Mouse (Mus musculus): ENCODE results near the gene Rfx1.
A peak's percentile ranks its signal among the peaks of the same experiment; 100 is the strongest.

The Rfx1 gene

GRCm38 (mm10) chr8:84066291-84066930, at the start of gene Rfx1:
Rfx1 (plus strand) TSS chr8:84066834.
- peak; percentile 98 for ATAC-seq (ENCODE audit: insufficient number of reproducible peaks, low FRiP score, low TSS enrichment)

- no peak for ATAC-seq (ENCODE audit: insufficient number of reproducible peaks, low FRiP score, low TSS enrichment)
These were observed 46.9 kb upstream of the Rfx1 start for GRCm38 (mm10) chr8:84019738-84020137.

GRCm38 (mm10) chr8:84021096-84021495, 45.5 kb upstream of the Rfx1 start, which contains the start of gene Palm3:
Palm3 (plus strand) TSS chr8:84021471.
- ATAC-seq (ENCODE audit: insufficient number of reproducible peaks, low FRiP score, low TSS enrichment) = no peak

GRCm38 (mm10) chr8:84021569-84021968, 45.1 kb upstream of the Rfx1 start:
- ATAC-seq (ENCODE audit: insufficient number of reproducible peaks, low FRiP score, low TSS enrichment) = no peak

GRCm38 (mm10) chr8:84023085-84023484, 43.5 kb upstream of the Rfx1 start:
- ATAC-seq (ENCODE audit: insufficient number of reproducible peaks, low FRiP score, low TSS enrichment) = no peak

- no peak for ATAC-seq (ENCODE audit: insufficient number of reproducible peaks, low FRiP score, low TSS enrichment)
These were observed 43.0 kb upstream of the Rfx1 start for GRCm38 (mm10) chr8:84023631-84024030.

GRCm38 (mm10) chr8:84024171-84024570, 42.5 kb upstream of the Rfx1 start:
- ATAC-seq (ENCODE audit: insufficient number of reproducible peaks, low FRiP score, low TSS enrichment) = no peak

GRCm38 (mm10) chr8:84025863-84026262, 40.8 kb upstream of the Rfx1 start:
- ATAC-seq (ENCODE audit: insufficient number of reproducible peaks, low FRiP score, low TSS enrichment) = no peak

GRCm38 (mm10) chr8:84027449-84027848, 39.2 kb upstream of the Rfx1 start:
- no peak for ATAC-seq (ENCODE audit: insufficient number of reproducible peaks, low FRiP score, low TSS enrichment)

GRCm38 (mm10) chr8:84029272-84029671, 37.4 kb upstream of the Rfx1 start:
- no peak for ATAC-seq (ENCODE audit: insufficient number of reproducible peaks, low FRiP score, low TSS enrichment)

- ATAC-seq (ENCODE audit: insufficient number of reproducible peaks, low FRiP score, low TSS enrichment) = no peak
These were observed 33.9 kb upstream of the Rfx1 start for GRCm38 (mm10) chr8:84032777-84033176.

GRCm38 (mm10) chr8:84038015-84038414, 28.6 kb upstream of the Rfx1 start:
- ATAC-seq (ENCODE audit: insufficient number of reproducible peaks, low FRiP score, low TSS enrichment) = no peak

GRCm38 (mm10) chr8:84039050-84039449, 27.6 kb upstream of the Rfx1 start:
- ATAC-seq (ENCODE audit: insufficient number of reproducible peaks, low FRiP score, low TSS enrichment) = peak; percentile 26; the same call in 1 of the 2 replicates

GRCm38 (mm10) chr8:84042066-84042947, 24.3 kb upstream of the Rfx1 start, which contains the start of gene Il27ra:
Il27ra (minus strand) TSS chr8:84042589.
- no peak for ATAC-seq (ENCODE audit: insufficient number of reproducible peaks, low FRiP score, low TSS enrichment)

- no peak for ATAC-seq (ENCODE audit: insufficient number of reproducible peaks, low FRiP score, low TSS enrichment)
These were observed 23.7 kb upstream of the Rfx1 start for GRCm38 (mm10) chr8:84042948-84043342.

- ATAC-seq (ENCODE audit: insufficient number of reproducible peaks, low FRiP score, low TSS enrichment) = no peak
These were observed 22.5 kb upstream of the Rfx1 start for GRCm38 (mm10) chr8:84044103-84044502.

- no peak for ATAC-seq (ENCODE audit: insufficient number of reproducible peaks, low FRiP score, low TSS enrichment)
These were observed 21.7 kb upstream of the Rfx1 start, which contains the start of gene Rln3 for GRCm38 (mm10) chr8:84044900-84045299. Rln3 (minus strand) TSS chr8:84045000.

- ATAC-seq (ENCODE audit: insufficient number of reproducible peaks, low FRiP score, low TSS enrichment) = no peak
These were observed 20.1 kb upstream of the Rfx1 start for GRCm38 (mm10) chr8:84046505-84046904.

GRCm38 (mm10) chr8:84048171-84048570, 18.5 kb upstream of the Rfx1 start:
- ATAC-seq (ENCODE audit: insufficient number of reproducible peaks, low FRiP score, low TSS enrichment) = no peak

- ATAC-seq (ENCODE audit: insufficient number of reproducible peaks, low FRiP score, low TSS enrichment) = no peak
These were observed 13.9 kb upstream of the Rfx1 start for GRCm38 (mm10) chr8:84052746-84053145.

GRCm38 (mm10) chr8:84053229-84053628, 13.4 kb upstream of the Rfx1 start:
- no peak for ATAC-seq (ENCODE audit: insufficient number of reproducible peaks, low FRiP score, low TSS enrichment)
